Mouse (Mus musculus): ENCODE measurements around the gene Olfr52. TPM values are rescaled to one million over a fixed set of nuclear protein-coding genes. Genes with fewer than 3 reads are reported as not detected.

Olfr52 gene
- polyA plus RNA-seq, 1 experiment from 2014 or later, result not detected

- ATAC-seq (ENCODE audit: low FRiP score) (no peak), DNase-seq (ENCODE audit: low spot score) (no peak)
- Histone ChIP-seq H3K4me2 (replicated peaks) (no peak within 1 kb of the TSS), H3K4me3 (replicated peaks; ENCODE audit: low read length) (no peak within 1 kb of the TSS), H3K4me1 (replicated peaks; ENCODE audit: control insufficient read depth, insufficient read depth, low read length) (no peaks in the 10 kb centered on the region), H3K27ac (no peak within 1 kb of the TSS), H3K27me3 (ENCODE audit: control insufficient read depth, insufficient read depth, low read length) (no peaks in the 10 kb centered on the region), H3K9ac (no peak within 1 kb of the TSS), H3K36me3 (replicated peaks; ENCODE audit: control insufficient read depth, insufficient read depth) (no peaks in the 10 kb centered on the region), H3K9me3 (ENCODE audit: control insufficient read depth, low read length) (no peaks in the 10 kb centered on the region)
- WGBS, result 86% methylated on average over 1 of the region's 1 CpGs
Observed at GRCm38 (mm10) chr2:86146632-86147031, 38.9 kb downstream of the Olfr52 start, which contains the start of gene Olfr1040. Gene Olfr1040, minus strand, starts transcription at chr2:86146732.

GRCm38 (mm10) chr2:86135828-86136227 is 49.7 kb downstream of the Olfr52 start, which contains the start of gene Olfr1039:
Gene Olfr1039, minus strand, starts transcription at chr2:86135928.
- H3K36me3 ChIP-seq (replicated peaks; ENCODE audit: control insufficient read depth, insufficient read depth), result no peaks in the 10 kb centered on the region
- no peak within 1 kb of the TSS for H3K27ac ChIP-seq
- H3K9me3 ChIP-seq (ENCODE audit: control insufficient read depth, low read length), result no peaks in the 10 kb centered on the region
- H3K27me3 ChIP-seq (ENCODE audit: control insufficient read depth, insufficient read depth, low read length), result no peaks in the 10 kb centered on the region
- H3K9ac ChIP-seq, result no peak within 1 kb of the TSS
- DNase-seq (ENCODE audit: low spot score) (no peak), ATAC-seq (ENCODE audit: low FRiP score) (no peak)
- H3K4me2 ChIP-seq (replicated peaks), result no peak within 1 kb of the TSS
- no peaks in the 10 kb centered on the region for H3K4me1 ChIP-seq (replicated peaks; ENCODE audit: control insufficient read depth, insufficient read depth, low read length)
- WGBS, result 95% methylated on average over 1 of the region's 1 CpGs
- no peak within 1 kb of the TSS for H3K4me3 ChIP-seq (replicated peaks; ENCODE audit: low read length)

Other genes with a start within 250 kb of the Olfr52 start
- not detected in 2 replicates for gene Olfr1028, start 235.2 kb downstream of the Olfr52 start, polyA plus RNA-seq (2014; fragmentation: Nextera tagmentation; extraction: Ambion mirVana)
- gene Olfr1029, start 211.8 kb downstream of the Olfr52 start, polyA plus RNA-seq (2014; fragmentation: Nextera tagmentation; extraction: Ambion mirVana), result not detected in 2 replicates
- not detected in 2 replicates for gene Olfr1030, start 206.4 kb downstream of the Olfr52 start, polyA plus RNA-seq (2014; fragmentation: Nextera tagmentation; extraction: Ambion mirVana)
- not detected in 2 replicates for gene Olfr1031, start 195.4 kb downstream of the Olfr52 start, polyA plus RNA-seq (2014; fragmentation: Nextera tagmentation; extraction: Ambion mirVana)
- not detected in 2 replicates for gene Olfr1032, start 180.1 kb downstream of the Olfr52 start, polyA plus RNA-seq (2014; fragmentation: Nextera tagmentation; extraction: Ambion mirVana)
- gene Olfr1033, start 165.1 kb downstream of the Olfr52 start, polyA plus RNA-seq (2014; fragmentation: Nextera tagmentation; extraction: Ambion mirVana), result 0.22 TPM in 1 of 2 replicates, not detected in the other
- gene Olfr1034, start 139.8 kb downstream of the Olfr52 start, polyA plus RNA-seq (2014; fragmentation: Nextera tagmentation; extraction: Ambion mirVana), result not detected in 2 replicates
- not detected in 2 replicates for gene Olfr1036, start 111.7 kb downstream of the Olfr52 start, polyA plus RNA-seq (2014; fragmentation: Nextera tagmentation; extraction: Ambion mirVana)
- gene Olfr1037, start 98.3 kb downstream of the Olfr52 start, polyA plus RNA-seq (2014; fragmentation: Nextera tagmentation; extraction: Ambion mirVana), result not detected in 2 replicates
- not detected in 2 replicates for gene Olfr1039, start 49.8 kb downstream of the Olfr52 start, polyA plus RNA-seq (2014; fragmentation: Nextera tagmentation; extraction: Ambion mirVana)
- gene Olfr1040, start 39.0 kb downstream of the Olfr52 start, polyA plus RNA-seq (2014; fragmentation: Nextera tagmentation; extraction: Ambion mirVana), result not detected in 2 replicates
- not detected in 2 replicates for gene Olfr1042, start 23.8 kb downstream of the Olfr52 start, polyA plus RNA-seq (2014; fragmentation: Nextera tagmentation; extraction: Ambion mirVana)
- gene Olfr1043, start 18.2 kb downstream of the Olfr52 start, polyA plus RNA-seq (2014; fragmentation: Nextera tagmentation; extraction: Ambion mirVana), result not detected in 2 replicates
- not detected in 2 replicates for gene Olfr1044, start 7.9 kb downstream of the Olfr52 start, polyA plus RNA-seq (2014; fragmentation: Nextera tagmentation; extraction: Ambion mirVana)
- gene Olfr1045, start 17.3 kb upstream of the Olfr52 start, polyA plus RNA-seq (2014; fragmentation: Nextera tagmentation; extraction: Ambion mirVana), result not detected in 2 replicates
- gene Olfr1046, start 33.6 kb upstream of the Olfr52 start, polyA plus RNA-seq (2014; fragmentation: Nextera tagmentation; extraction: Ambion mirVana), result not detected in 2 replicates
- gene Olfr1047, start 45.7 kb upstream of the Olfr52 start, polyA plus RNA-seq (2014; fragmentation: Nextera tagmentation; extraction: Ambion mirVana), result not detected in 2 replicates
- not detected in 2 replicates for gene Olfr1048, start 54.6 kb upstream of the Olfr52 start, polyA plus RNA-seq (2014; fragmentation: Nextera tagmentation; extraction: Ambion mirVana)
- gene Olfr1049, start 72.6 kb upstream of the Olfr52 start, polyA plus RNA-seq (2014; fragmentation: Nextera tagmentation; extraction: Ambion mirVana), result not detected in 2 replicates
- not detected in 2 replicates for gene Olfr1051, start 93.4 kb upstream of the Olfr52 start, polyA plus RNA-seq (2014; fragmentation: Nextera tagmentation; extraction: Ambion mirVana)
- gene Olfr1052, start 106.8 kb upstream of the Olfr52 start, polyA plus RNA-seq (2014; fragmentation: Nextera tagmentation; extraction: Ambion mirVana), result not detected in 2 replicates
- not detected in 2 replicates for gene Olfr1053, start 129.6 kb upstream of the Olfr52 start, polyA plus RNA-seq (2014; fragmentation: Nextera tagmentation; extraction: Ambion mirVana)
- not detected in 2 replicates for gene Olfr1054, start 149.8 kb upstream of the Olfr52 start, polyA plus RNA-seq (2014; fragmentation: Nextera tagmentation; extraction: Ambion mirVana)
- not detected in 2 replicates for gene Olfr1055, start 164.6 kb upstream of the Olfr52 start, polyA plus RNA-seq (2014; fragmentation: Nextera tagmentation; extraction: Ambion mirVana)
- gene Olfr1056, start 176.8 kb upstream of the Olfr52 start, polyA plus RNA-seq (2014; fragmentation: Nextera tagmentation; extraction: Ambion mirVana), result not detected in 2 replicates
- gene Olfr1057, start 192.7 kb upstream of the Olfr52 start, polyA plus RNA-seq (2014; fragmentation: Nextera tagmentation; extraction: Ambion mirVana), result not detected in 2 replicates
- not detected in 2 replicates for gene Olfr1058, start 202.9 kb upstream of the Olfr52 start, polyA plus RNA-seq (2014; fragmentation: Nextera tagmentation; extraction: Ambion mirVana)
- not detected in 2 replicates for gene Olfr1061, start 228.4 kb upstream of the Olfr52 start, polyA plus RNA-seq (2014; fragmentation: Nextera tagmentation; extraction: Ambion mirVana)
- gene Olfr1062, start 241.1 kb upstream of the Olfr52 start, polyA plus RNA-seq (2014; fragmentation: Nextera tagmentation; extraction: Ambion mirVana), result not detected in 2 replicates